Mouse (Mus musculus) kidney, adult 2 months (tissue): ENCODE results near the gene 1520401A03Rik.

Experiments used
- CTCF ChIP-seq: fragments of 200-500 bp; conservative IDR thresholded peaks from 2 replicates; pipeline ENCODE4 v1.5.1; 2011; ENCODE audit warnings: low read depth, mild to moderate bottlenecking, control low read depth, low read length, moderate library complexity, mixed read lengths; ENCODE audit not compliant: insufficient read depth, insufficient read length
- POLR2A ChIP-seq: fragments of 200-500 bp; IDR thresholded peaks from one replicate; pipeline ENCODE4 v1.6.1; 2011; ENCODE audit warnings: low read depth, low read length, control low read depth

GRCm38 (mm10) chr17:23694491-23694890, 28.1 kb downstream of the 1520401A03Rik start:
- TF ChIP-seq POLR2A (no peak), CTCF (no peak)
